ENCODE assay signal across 13 mouse cellular contexts in genomic region chr14:8094931-8095561, GRCm38 (mm10). TPM values are rescaled to one million over a fixed set of nuclear protein-coding genes. Genes with fewer than 3 reads are reported as not detected.
DNase-seq lines count a peak whose midpoint lies in the region; ATAC-seq and TF ChIP-seq lines count a peak whose summit lies in the region.
"Had no signal": no experiment of that assay in that cellular context is flagged by ENCODE, and none has a peak within 500 bp of the region (broad histone marks: within the 10 kb centered on the region; RNA-seq: fewer than 3 reads in every experiment).

No protein-coding gene starts in this region.

- ATAC-seq in forebrain, postnatal 0 days = no peak
- no peak for ATAC-seq in kidney, postnatal 0 days (replicated peaks; ENCODE audit: low FRiP score, low read depth)
- ATAC-seq in megakaryocyte, adult 5-6 weeks (ENCODE audit: poor library complexity, severe bottlenecking) = no peak
- ATAC-seq in stomach, postnatal 0 days (ENCODE audit: low FRiP score, low TSS enrichment) = no peak
- ATAC-seq: hindbrain, postnatal 0 days had no signal

- H3K9ac ChIP-seq in forebrain, postnatal 0 days = no peak overlapping the region
- H3K9ac ChIP-seq in kidney, postnatal 0 days (ENCODE audit: low read depth, low read length) = no peak overlapping the region
- no peak overlapping the region for H3K9ac ChIP-seq in stomach, postnatal 0 days (ENCODE audit: low read length)
- H3K9ac ChIP-seq: liver, embryonic 13.5 days had no signal

- TF ChIP-seq CTCF in forebrain, postnatal 0 days (IDR thresholded peaks at IDR 0.05; ENCODE audit: low read depth) = no peak
- no peak for TF ChIP-seq CTCF in kidney, postnatal 0 days (IDR thresholded peaks at IDR 0.05; ENCODE audit: low read depth)
- no peak for TF ChIP-seq CTCF in stomach, postnatal 0 days (IDR thresholded peaks at IDR 0.05; ENCODE audit: low read depth)
- no peak for TF ChIP-seq CTCF in cerebellum, adult 2 months (IDR thresholded peaks at IDR 0.05; ENCODE audit: borderline replicate concordance, insufficient read depth, low read depth, low read length)

- WGBS in forebrain, postnatal 0 days = 42% methylated on average over 3 of the region's 3 CpGs
- 78% methylated on average over 3 of the region's 3 CpGs for WGBS in forebrain, embryonic 10.5 days
- 43% methylated on average over 3 of the region's 3 CpGs for WGBS in kidney, postnatal 0 days
- 34% methylated on average over 3 of the region's 3 CpGs for WGBS in stomach, postnatal 0 days
- WGBS in cerebellum, adult 2 months = 67% methylated on average over 3 of the region's 3 CpGs

- no peaks in the 10 kb centered on the region for H3K27me3 ChIP-seq in forebrain, postnatal 0 days (ENCODE audit: insufficient read depth, low read length)
- H3K27me3 ChIP-seq in forebrain, embryonic 10.5 days (ENCODE audit: poor library complexity, severe bottlenecking) = no peaks in the 10 kb centered on the region
- H3K27me3 ChIP-seq in kidney, postnatal 0 days (ENCODE audit: insufficient read depth, low read length) = no peaks in the 10 kb centered on the region
- no peaks in the 10 kb centered on the region for H3K27me3 ChIP-seq in megakaryocyte, embryonic 14.5 days (replicated peaks)
- H3K27me3 ChIP-seq in stomach, postnatal 0 days (ENCODE audit: control insufficient read depth, insufficient read depth, low read length) = no peaks in the 10 kb centered on the region
- no peaks in the 10 kb centered on the region for H3K27me3 ChIP-seq in cerebellum, adult 2 months (ENCODE audit: control insufficient read depth, insufficient read depth, low read length)
- H3K27me3 ChIP-seq: liver, embryonic 13.5 days had no signal

- TF ChIP-seq POLR2A in cerebellum, adult 2 months (IDR thresholded peaks at IDR 0.05; ENCODE audit: borderline replicate concordance, insufficient read depth, low read length) = no peak

- H3K4me3 ChIP-seq in forebrain, postnatal 0 days (ENCODE audit: low read depth, low read length) = no peak overlapping the region
- no peak overlapping the region for H3K4me3 ChIP-seq in forebrain, embryonic 10.5 days
- H3K4me3 ChIP-seq in kidney, postnatal 0 days (replicated peaks; ENCODE audit: low read depth, low read length) = no peak overlapping the region
- H3K4me3 ChIP-seq in megakaryocyte, embryonic 14.5 days (replicated peaks) = peak overlapping the region; percentile 29
- H3K4me3 ChIP-seq in stomach, postnatal 0 days (ENCODE audit: low read depth, low read length) = no peak overlapping the region
- no peak overlapping the region for H3K4me3 ChIP-seq in cerebellum, adult 2 months (replicated peaks; ENCODE audit: insufficient read depth, low read depth, low read length)
- H3K4me3 ChIP-seq: liver, embryonic 13.5 days had no signal

- H3K4me1 ChIP-seq in forebrain, postnatal 0 days (ENCODE audit: insufficient read depth) = peaks cover 9% of the 10 kb centered on the region; the same call in 1 of the 2 replicates
- H3K4me1 ChIP-seq in forebrain, embryonic 10.5 days = peaks cover 27% of the 10 kb centered on the region
- H3K4me1 ChIP-seq in kidney, postnatal 0 days (replicated peaks; ENCODE audit: insufficient read depth, low read length) = 0 out of 2 replicates have a peak, but pooled peaks cover 3% of the 10 kb centered on the region
- peaks cover 22% of the 10 kb centered on the region for H3K4me1 ChIP-seq in megakaryocyte, embryonic 14.5 days
- no peaks in the 10 kb centered on the region for H3K4me1 ChIP-seq in stomach, postnatal 0 days (replicated peaks; ENCODE audit: control insufficient read depth, insufficient read depth)
- H3K4me1 ChIP-seq in cerebellum, adult 2 months (ENCODE audit: control insufficient read depth, insufficient read depth, low read length) = peaks cover 1% of the 10 kb centered on the region; the same call in 1 of the 2 replicates

- no peak for TF ChIP-seq EP300 in stomach, postnatal 0 days (optimal IDR thresholded peaks at IDR 0.05)

- peak; percentile 39 for DNase-seq in forebrain, postnatal 0 days
- DNase-seq in forebrain, embryonic 10.5 days (ENCODE audit: extremely low spot score, low spot score) = no peak
- no peak for DNase-seq in kidney, postnatal 0 days (ENCODE audit: low spot score)
- no peak for DNase-seq in kidney, adult 18-20 months
- DNase-seq in stomach, postnatal 0 days (ENCODE audit: low spot score) = no peak
- DNase-seq in cerebellum, adult 2 months = no peak
- DNase-seq: cerebellum, adult 11-12 months; liver, embryonic 13.5 days; midbrain, embryonic 14.5 days; thymus, postnatal 14 days had no signal

- H3K36me3 ChIP-seq in forebrain, postnatal 0 days (ENCODE audit: insufficient read depth) = peaks cover 11% of the 10 kb centered on the region
- H3K36me3 ChIP-seq in forebrain, embryonic 10.5 days (replicated peaks) = peaks cover 15% of the 10 kb centered on the region
- H3K36me3 ChIP-seq in kidney, postnatal 0 days (ENCODE audit: insufficient read depth, low read length) = peaks cover 3% of the 10 kb centered on the region
- H3K36me3 ChIP-seq in megakaryocyte, embryonic 14.5 days (replicated peaks; ENCODE audit: low read length) = peaks cover 12% of the 10 kb centered on the region
- no peaks in the 10 kb centered on the region for H3K36me3 ChIP-seq in stomach, postnatal 0 days (ENCODE audit: control insufficient read depth, insufficient read depth, low read length)

- H3K4me2 ChIP-seq in forebrain, postnatal 0 days (ENCODE audit: low read depth) = no peak overlapping the region
- no peak overlapping the region; the same call in 1 of the 2 replicates for H3K4me2 ChIP-seq in kidney, postnatal 0 days (ENCODE audit: low read length)
- peak overlapping the region; percentile 21; the same call in 1 of the 2 replicates for H3K4me2 ChIP-seq in stomach, postnatal 0 days (replicated peaks; ENCODE audit: low read depth)

- H3K9me3 ChIP-seq in forebrain, postnatal 0 days (ENCODE audit: low read length) = no peaks in the 10 kb centered on the region
- no peaks in the 10 kb centered on the region for H3K9me3 ChIP-seq in forebrain, embryonic 10.5 days
- no peaks in the 10 kb centered on the region for H3K9me3 ChIP-seq in kidney, postnatal 0 days (replicated peaks; ENCODE audit: low read length)
- no peaks in the 10 kb centered on the region; the same call in 1 of the 2 replicates for H3K9me3 ChIP-seq in megakaryocyte, embryonic 14.5 days
- no peaks in the 10 kb centered on the region for H3K9me3 ChIP-seq in stomach, postnatal 0 days (ENCODE audit: control insufficient read depth, low read length)
- H3K9me3 ChIP-seq: liver, embryonic 13.5 days had no signal

- H3K27ac ChIP-seq in forebrain, postnatal 0 days (ENCODE audit: low read depth, low read length) = no peak overlapping the region
- no peak overlapping the region for H3K27ac ChIP-seq in forebrain, embryonic 10.5 days
- H3K27ac ChIP-seq in kidney, postnatal 0 days = peak overlapping the region; percentile 39; the same call in 1 of the 2 replicates
- peak overlapping the region; percentile 64 for H3K27ac ChIP-seq in stomach, postnatal 0 days (replicated peaks)
- no peak overlapping the region for H3K27ac ChIP-seq in cerebellum, adult 2 months (ENCODE audit: insufficient read depth, low read length)
- H3K27ac ChIP-seq: hindbrain, postnatal 0 days had no signal

RNA-seq across cellular contexts. Expression of gene Pxk, which starts 3.0 kb away (rescaled TPM):
- 34.0 and 36.0 TPM in 2 replicates for total RNA-seq in forebrain, postnatal 0 days (2014; rRNA removed)
- polyA plus RNA-seq in forebrain, postnatal 0 days (2015; fragmentation: Nextera tagmentation; extraction: Ambion mirVana) = 38.6 and 45.1 TPM in 2 replicates
- 15.5 and 17.0 TPM in 2 replicates for polyA plus RNA-seq in forebrain, embryonic 10.5 days (2016; fragmentation: Nextera tagmentation; extraction: Ambion mirVana)
- polyA plus RNA-seq in kidney, postnatal 0 days (2015; fragmentation: Nextera tagmentation; extraction: Ambion mirVana) = 39.4 and 41.7 TPM in 2 replicates
- polyA plus RNA-seq in megakaryocyte, embryonic 14.5 days (2012; ENCODE audit: insufficient read depth, low replicate concordance) = 3.5 and 7.4 TPM in 2 replicates
- 41.9 and 47.3 TPM in 2 replicates for total RNA-seq in megakaryocyte, adult 5-6 weeks (2015)
- 28.0 and 37.9 TPM in 2 replicates for total RNA-seq in megakaryocyte, adult 5-6 weeks (2017)
- polyA plus RNA-seq in stomach, postnatal 0 days (2015; fragmentation: Nextera tagmentation; extraction: Ambion mirVana) = 29.4 TPM in 2 replicates
- 66.7 and 67.7 TPM in 2 replicates for polyA plus RNA-seq in cerebellum, adult 2 months (2012; rRNA removed)

RNA-seq across cellular contexts. Expression of gene Rpp14, which starts 14.9 kb away (rescaled TPM):
- 40.5 and 47.7 TPM in 2 replicates for total RNA-seq in forebrain, postnatal 0 days (2014; rRNA removed)
- 37.3 and 43.8 TPM in 2 replicates for polyA plus RNA-seq in forebrain, postnatal 0 days (2015; fragmentation: Nextera tagmentation; extraction: Ambion mirVana)
- 61.0 and 61.5 TPM in 2 replicates for polyA plus RNA-seq in forebrain, embryonic 10.5 days (2016; fragmentation: Nextera tagmentation; extraction: Ambion mirVana)
- 58.9 and 61.8 TPM in 2 replicates for polyA plus RNA-seq in kidney, postnatal 0 days (2015; fragmentation: Nextera tagmentation; extraction: Ambion mirVana)
- polyA plus RNA-seq in megakaryocyte, embryonic 14.5 days (2012; ENCODE audit: insufficient read depth, low replicate concordance) = 1.2 TPM in 1 of 2 replicates, not detected in the other
- total RNA-seq in megakaryocyte, adult 5-6 weeks (2015) = 14.7 and 14.9 TPM in 2 replicates
- total RNA-seq in megakaryocyte, adult 5-6 weeks (2017) = 12.4 and 13.8 TPM in 2 replicates
- polyA plus RNA-seq in stomach, postnatal 0 days (2015; fragmentation: Nextera tagmentation; extraction: Ambion mirVana) = 32.6 and 35.0 TPM in 2 replicates
- 27.5 and 36.2 TPM in 2 replicates for polyA plus RNA-seq in cerebellum, adult 2 months (2012; rRNA removed)

Comparison
In these comparisons a context has a peak if more than half of its experiments do, and no peak if none do; other contexts are left out.
1. H3K27ac ChIP-seq: peak in kidney, postnatal 0 days (single experiment) and stomach, postnatal 0 days (single experiment); none in forebrain, postnatal 0 days (single experiment), forebrain, embryonic 10.5 days (single experiment) and cerebellum, adult 2 months (single experiment).
2. RNA of gene Rpp14, which starts 14.9 kb away (polyA plus RNA-seq): 61.0 to 61.5 TPM in forebrain, embryonic 10.5 days, 58.9 to 61.8 TPM in kidney, postnatal 0 days, 37.3 to 43.8 TPM in forebrain, postnatal 0 days, 27.5 to 36.2 TPM in cerebellum, adult 2 months and 32.6 to 35.0 TPM in stomach, postnatal 0 days; 1.2 TPM in megakaryocyte, embryonic 14.5 days; every median in the first group is over 10 times any median in the second.